Mouse (Mus musculus): ENCODE measurements around the gene A630095N17Rik. TPM values are rescaled to one million over a fixed set of nuclear protein-coding genes. Genes with fewer than 3 reads are reported as not detected.

Gene A630095N17Rik
- total RNA-seq, 2 experiments from 2014 or later = not detected

DNA sequence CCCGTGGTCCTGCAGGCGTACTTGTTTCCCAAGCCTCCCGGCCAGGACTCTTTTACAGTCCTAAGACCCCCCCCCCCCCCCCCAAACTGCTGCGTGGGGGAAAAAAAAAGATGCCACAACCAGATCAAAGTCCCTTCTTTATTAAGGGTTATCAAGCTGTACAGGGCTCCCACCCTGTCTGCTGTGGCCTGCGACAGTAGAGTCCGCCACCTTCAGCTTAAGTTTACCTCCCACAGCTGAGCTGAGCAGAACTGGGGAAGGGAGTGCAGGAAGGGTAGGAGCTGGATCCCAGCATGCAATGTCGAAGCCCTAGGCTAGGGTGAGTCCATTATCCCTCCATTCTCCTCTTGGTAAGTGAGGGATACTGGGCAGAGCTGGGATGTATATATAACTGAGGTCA, 51.2 kb downstream of the A630095N17Rik start:
- no peak for ATAC-seq (ENCODE audit: poor library complexity, severe bottlenecking)

- ATAC-seq (ENCODE audit: poor library complexity, severe bottlenecking) = peak; percentile 90
Observed at GRCm38 (mm10) chr1:75180105-75180590, 51.8 kb downstream of the A630095N17Rik start, which contains the start of gene Abcb6. TSS of gene Abcb6 (minus strand) at chr1:75180392.

DNA sequence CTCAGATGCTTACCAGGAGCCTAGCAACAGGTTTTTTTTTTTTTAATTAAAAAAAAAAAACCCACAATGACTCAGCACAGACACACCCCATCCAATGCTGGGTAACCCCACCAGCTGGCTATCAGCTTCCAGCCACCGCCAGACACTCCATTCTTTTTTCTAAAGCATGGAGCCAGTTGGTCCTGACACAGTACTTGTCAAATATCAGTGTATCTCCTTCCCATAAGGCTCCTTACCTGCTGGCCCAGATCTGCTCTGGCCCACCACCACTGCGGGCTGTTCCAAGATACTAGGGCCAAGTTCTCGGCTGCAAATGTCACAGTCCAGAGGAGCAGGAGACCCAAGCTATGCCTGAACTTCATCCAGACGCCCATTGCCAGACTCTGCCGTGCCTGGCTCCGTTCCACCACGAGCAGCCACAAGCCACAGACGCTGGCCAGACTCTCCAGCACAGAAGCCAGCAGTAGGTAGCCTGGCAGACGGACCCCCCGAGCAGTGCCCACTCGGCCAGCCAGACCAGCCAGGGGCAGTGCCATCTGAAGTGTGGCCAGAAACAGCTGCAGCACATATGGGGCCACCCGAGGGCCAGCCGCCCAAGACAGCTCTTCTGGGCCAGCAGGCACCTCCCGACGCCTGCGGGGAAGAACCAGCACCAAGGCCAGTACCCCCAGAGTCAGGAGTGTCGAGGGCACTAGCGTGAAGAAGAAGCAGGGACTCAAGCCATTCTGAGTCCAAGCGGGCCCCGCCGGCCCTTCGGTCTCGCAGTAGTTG, 52.4 kb downstream of the A630095N17Rik start:
- ATAC-seq (ENCODE audit: poor library complexity, severe bottlenecking) = peak; percentile 59

Other genes with a start within 250 kb of the A630095N17Rik start
- 6.5 and 11.0 TPM in 2 replicates for gene Nhej1, start 106.9 kb downstream of the A630095N17Rik start, total RNA-seq (2015)
- 8.2 and 9.9 TPM in 2 replicates for gene Nhej1, start 106.9 kb downstream of the A630095N17Rik start, total RNA-seq (2017)
- 0.31 TPM in 1 of 2 replicates, not detected in the other for gene Slc23a3, start 98.2 kb downstream of the A630095N17Rik start, total RNA-seq (2015)
- not detected in 2 replicates for gene Slc23a3, start 98.2 kb downstream of the A630095N17Rik start, total RNA-seq (2017)
- 31.1 and 32.0 TPM in 2 replicates for gene Cnppd1, start 89.4 kb downstream of the A630095N17Rik start, total RNA-seq (2015)
- gene Cnppd1, start 89.4 kb downstream of the A630095N17Rik start, total RNA-seq (2017) = 50.6 and 74.5 TPM in 2 replicates
- gene Retreg2, start 89.3 kb downstream of the A630095N17Rik start, total RNA-seq (2015) = 34.9 and 37.0 TPM in 2 replicates
- gene Retreg2, start 89.3 kb downstream of the A630095N17Rik start, total RNA-seq (2017) = 34.8 and 35.9 TPM in 2 replicates
- gene Zfand2b, start 63.5 kb downstream of the A630095N17Rik start, total RNA-seq (2015) = 36.3 and 39.0 TPM in 2 replicates
- 44.0 and 47.4 TPM in 2 replicates for gene Zfand2b, start 63.5 kb downstream of the A630095N17Rik start, total RNA-seq (2017)
- gene Abcb6, start 51.7 kb downstream of the A630095N17Rik start, total RNA-seq (2015) = 2.5 and 4.0 TPM in 2 replicates
- 3.6 and 5.3 TPM in 2 replicates for gene Abcb6, start 51.7 kb downstream of the A630095N17Rik start, total RNA-seq (2017)
- gene Ankzf1, start 40.0 kb downstream of the A630095N17Rik start, total RNA-seq (2015) = 6.2 and 7.6 TPM in 2 replicates
- gene Ankzf1, start 40.0 kb downstream of the A630095N17Rik start, total RNA-seq (2017) = 24.5 and 24.6 TPM in 2 replicates
- gene Atg9a, start 39.9 kb downstream of the A630095N17Rik start, total RNA-seq (2015) = 26.7 and 34.8 TPM in 2 replicates
- gene Atg9a, start 39.9 kb downstream of the A630095N17Rik start, total RNA-seq (2017) = 12.8 and 21.3 TPM in 2 replicates
- gene Glb1l, start 21.3 kb downstream of the A630095N17Rik start, total RNA-seq (2015) = 7.5 and 8.2 TPM in 2 replicates
- gene Glb1l, start 21.3 kb downstream of the A630095N17Rik start, total RNA-seq (2017) = 6.7 and 12.2 TPM in 2 replicates
- 99.9 and 101 TPM in 2 replicates for gene Stk16, start 21.3 kb downstream of the A630095N17Rik start, total RNA-seq (2015)
- gene Stk16, start 21.3 kb downstream of the A630095N17Rik start, total RNA-seq (2017) = 71.1 and 84.6 TPM in 2 replicates
- gene Tuba4a, start 12.2 kb downstream of the A630095N17Rik start, total RNA-seq (2015) = 373 and 391 TPM in 2 replicates
- gene Tuba4a, start 12.2 kb downstream of the A630095N17Rik start, total RNA-seq (2017) = 160 and 168 TPM in 2 replicates
- gene Dnajb2, start 4.3 kb upstream of the A630095N17Rik start, total RNA-seq (2015) = 1.9 and 2.6 TPM in 2 replicates
- 5.9 and 7.3 TPM in 2 replicates for gene Dnajb2, start 4.3 kb upstream of the A630095N17Rik start, total RNA-seq (2017)
- gene Ptprn, start 32.4 kb upstream of the A630095N17Rik start, total RNA-seq (2015) = not detected in 2 replicates
- not detected in 2 replicates for gene Ptprn, start 32.4 kb upstream of the A630095N17Rik start, total RNA-seq (2017)
- gene Resp18, start 46.3 kb upstream of the A630095N17Rik start, total RNA-seq (2015) = not detected in 2 replicates
- not detected in 2 replicates for gene Resp18, start 46.3 kb upstream of the A630095N17Rik start, total RNA-seq (2017)
- 26.2 and 32.0 TPM in 2 replicates for gene Dnpep, start 85.9 kb upstream of the A630095N17Rik start, total RNA-seq (2015)
- 31.1 and 35.9 TPM in 2 replicates for gene Dnpep, start 85.9 kb upstream of the A630095N17Rik start, total RNA-seq (2017)
- gene Des, start 128.2 kb upstream of the A630095N17Rik start, total RNA-seq (2015) = not detected in 2 replicates
- not detected in 2 replicates for gene Des, start 128.2 kb upstream of the A630095N17Rik start, total RNA-seq (2017)
- gene Speg, start 143.2 kb upstream of the A630095N17Rik start, total RNA-seq (2015) = not detected in 2 replicates
- gene Speg, start 143.2 kb upstream of the A630095N17Rik start, total RNA-seq (2017) = 0.11 TPM in 1 of 2 replicates, not detected in the other
- gene Gmppa, start 203.8 kb upstream of the A630095N17Rik start, total RNA-seq (2015) = 71.8 and 79.4 TPM in 2 replicates
- gene Gmppa, start 203.8 kb upstream of the A630095N17Rik start, total RNA-seq (2017) = 56.5 and 58.9 TPM in 2 replicates
- not detected in 2 replicates for gene Asic4, start 218.3 kb upstream of the A630095N17Rik start, total RNA-seq (2015)
- gene Asic4, start 218.3 kb upstream of the A630095N17Rik start, total RNA-seq (2017) = not detected in 2 replicates
- 0.50 and 0.69 TPM in 2 replicates for gene Chpf, start 247.2 kb upstream of the A630095N17Rik start, total RNA-seq (2015)
- gene Chpf, start 247.2 kb upstream of the A630095N17Rik start, total RNA-seq (2017) = 0.37 and 0.41 TPM in 2 replicates
- gene Tmem198, start 247.4 kb upstream of the A630095N17Rik start, total RNA-seq (2015) = 0.11 TPM in 1 of 2 replicates, not detected in the other
- gene Tmem198, start 247.4 kb upstream of the A630095N17Rik start, total RNA-seq (2017) = 0.15 TPM in 1 of 2 replicates, not detected in the other